Mouse (Mus musculus) neural tube, postnatal 0 days (tissue): ENCODE results near the gene Ttll1. TPM values are rescaled to one million over a fixed set of nuclear protein-coding genes. Genes with fewer than 3 reads are reported as not detected.

ENCODE experiments used
- microRNA-seq: library from miRNA; unstranded; fragments of <30 nt; microRNA quantifications from one replicate; pipeline ENCODE4, GENCODE M21; 2016
- polyA plus RNA-seq: library from polyadenylated mRNA; unstranded; fragments of >200 nt; fragmentation: Nextera tagmentation; extraction: Ambion mirVana; gene quantifications from 2 replicates; pipeline ENCODE4 v1.2.1, GENCODE M21; 2015

Ttll1 gene
- 83.1 and 84.7 TPM in 2 replicates for polyA plus RNA-seq

DNA sequence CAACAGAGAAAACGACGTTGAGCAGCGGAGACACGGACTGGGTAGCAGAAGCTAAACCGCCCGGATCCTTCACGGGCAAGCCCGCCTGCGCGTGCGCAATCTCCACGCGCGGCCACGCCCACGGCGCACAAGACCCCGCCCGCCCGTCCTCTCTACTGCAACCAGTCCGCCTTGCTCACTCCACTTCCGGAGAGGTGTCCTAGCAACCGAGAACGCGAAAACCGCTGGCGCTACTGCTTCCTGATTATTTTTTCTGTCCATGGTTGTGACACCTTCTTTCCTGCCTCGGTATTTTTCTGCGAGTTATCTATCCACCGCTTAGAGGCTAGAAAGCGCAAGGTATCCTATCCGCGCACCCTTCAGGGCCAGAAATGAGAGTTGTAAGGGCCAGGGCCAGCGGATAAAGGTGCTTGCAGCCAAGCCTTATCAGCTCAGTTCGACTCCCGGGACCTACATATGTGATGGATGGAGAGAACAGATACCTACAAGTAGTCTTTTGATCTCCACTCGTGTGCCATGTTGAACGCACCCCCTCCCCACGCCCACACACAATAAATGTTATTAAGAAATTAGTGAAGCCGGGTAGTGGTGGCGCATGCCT is at the start of gene Ttll1:
TSS of gene Ttll1 (minus strand) at position 89 of the 601 bp plus-strand sequence.

DNA sequence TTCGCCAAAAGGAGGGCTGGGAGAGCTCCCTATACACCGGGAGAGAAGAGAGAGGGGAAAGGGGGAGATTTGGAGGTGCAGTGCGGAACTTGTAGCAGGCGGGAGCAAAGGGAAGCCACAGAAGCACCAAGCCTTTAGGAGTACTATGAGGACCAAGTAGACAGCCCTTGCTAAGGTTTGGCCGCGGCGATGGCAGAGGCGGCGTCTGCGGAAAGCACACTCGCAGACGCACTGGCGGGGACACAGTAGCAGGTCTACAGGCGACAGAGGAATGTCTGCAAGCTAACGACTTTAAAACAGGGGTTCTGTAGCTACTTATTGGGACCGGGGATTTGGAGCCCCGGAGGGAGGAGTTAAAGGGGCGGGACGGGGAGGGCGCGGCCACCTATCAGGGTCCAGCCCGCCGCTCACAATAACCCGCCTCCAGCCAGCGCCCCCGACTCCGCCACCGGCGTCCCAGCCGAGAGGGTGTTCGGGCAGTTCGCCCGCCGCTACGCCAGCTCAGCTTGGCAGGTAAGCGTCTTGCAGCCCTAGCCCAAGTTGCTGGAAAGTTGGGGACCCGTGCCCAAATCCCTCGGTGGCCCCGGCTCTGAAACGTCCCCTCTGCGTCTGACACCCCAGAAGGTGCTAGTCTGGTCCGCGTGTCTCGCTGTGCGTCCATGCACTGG is 15.9 kb upstream of the Ttll1 start, which contains the start of gene Bik:
TSS of gene Bik (plus strand) at position 439 of the 668 bp plus-strand sequence.

DNA sequence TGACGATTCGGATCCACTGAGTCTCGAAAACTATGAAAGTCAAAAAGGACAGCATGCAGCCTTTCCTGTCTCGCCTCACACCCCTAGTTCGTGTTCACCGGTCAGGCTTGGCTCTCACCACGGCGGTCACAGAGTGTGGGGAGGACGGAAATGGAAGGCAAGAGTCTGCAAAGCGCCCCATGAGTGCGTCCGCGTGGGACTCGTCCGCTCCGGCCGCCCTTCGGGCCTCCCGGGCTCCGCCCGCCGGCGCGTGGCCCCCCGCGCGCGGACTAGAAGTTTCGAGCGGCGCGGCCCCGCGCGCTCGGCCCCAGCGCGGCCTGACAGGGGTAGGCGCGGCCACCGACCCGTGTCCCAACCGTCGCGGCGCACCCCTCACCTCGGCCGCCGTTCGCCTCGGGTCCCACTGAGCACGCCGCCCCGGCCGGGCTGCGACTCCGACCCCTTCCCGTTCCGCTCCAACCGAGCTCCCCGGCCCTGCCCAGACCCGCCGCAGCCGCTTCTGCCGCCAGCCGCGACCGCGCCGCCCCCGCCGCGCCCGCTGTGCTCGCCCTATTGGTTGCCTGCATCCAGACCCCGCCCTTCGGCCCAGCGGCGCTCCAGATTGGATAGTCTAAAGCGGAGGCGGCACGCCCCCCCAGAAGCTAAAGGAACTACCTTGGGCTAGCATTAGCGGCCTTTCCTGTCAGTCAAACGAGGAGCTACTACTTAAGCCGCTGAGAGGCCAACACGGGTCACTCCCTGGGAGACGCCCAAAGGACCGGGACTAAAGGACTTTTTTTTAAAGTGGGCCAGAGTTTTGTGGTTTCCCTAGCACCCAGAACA is 46.4 kb downstream of the Ttll1 start, which contains the start of gene Pacsin2:
TSS of gene Pacsin2 (minus strand) at position 524 of the 822 bp plus-strand sequence.

Small RNAs within 50 kb of the gene (microRNA-seq; reads per million reads assigned to microRNA genes)
- not detected for gene Gm24575

Other genes with a start within 250 kb of the Ttll1 start
- 32.4 and 37.1 TPM in 2 replicates for gene Arfgap3, start 160.6 kb downstream of the Ttll1 start, polyA plus RNA-seq
- gene Pacsin2, start 46.3 kb downstream of the Ttll1 start, polyA plus RNA-seq = 19.5 and 23.9 TPM in 2 replicates
- gene Bik, start 16.0 kb upstream of the Ttll1 start, polyA plus RNA-seq = 0.34 and 0.75 TPM in 2 replicates
- 19.4 and 23.9 TPM in 2 replicates for gene Tspo, start 52.7 kb upstream of the Ttll1 start, polyA plus RNA-seq
- gene Mcat, start 52.9 kb upstream of the Ttll1 start, polyA plus RNA-seq = 33.7 and 34.4 TPM in 2 replicates
- 28.6 and 32.9 TPM in 2 replicates for gene Ttll12, start 84.3 kb upstream of the Ttll1 start, polyA plus RNA-seq
- 4.5 and 5.9 TPM in 2 replicates for gene Scube1, start 214.1 kb upstream of the Ttll1 start, polyA plus RNA-seq